Mouse (Mus musculus): ENCODE results near the gene Pttg1ip.

Pttg1ip gene

DNA sequence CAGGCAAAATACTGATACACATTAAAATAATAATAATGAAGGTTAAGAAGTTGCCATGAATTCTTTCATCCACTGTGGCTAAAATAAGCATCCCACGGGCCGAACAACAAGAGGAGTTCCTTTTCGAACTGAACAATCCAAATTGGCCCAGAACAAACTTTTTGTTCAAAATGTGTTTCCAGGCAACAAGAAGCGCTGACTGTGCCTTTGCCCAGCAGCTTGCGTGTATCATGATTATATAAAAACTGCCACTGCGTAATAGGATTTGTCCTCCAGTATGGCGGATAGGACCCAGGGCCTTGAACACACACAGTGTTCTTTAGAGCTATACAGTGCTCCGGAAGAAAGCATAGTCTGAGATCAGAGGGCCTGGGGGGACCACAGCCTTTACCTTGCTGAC lies 27.1 kb downstream of the Pttg1ip start:
- no peak for DNase-seq

DNA sequence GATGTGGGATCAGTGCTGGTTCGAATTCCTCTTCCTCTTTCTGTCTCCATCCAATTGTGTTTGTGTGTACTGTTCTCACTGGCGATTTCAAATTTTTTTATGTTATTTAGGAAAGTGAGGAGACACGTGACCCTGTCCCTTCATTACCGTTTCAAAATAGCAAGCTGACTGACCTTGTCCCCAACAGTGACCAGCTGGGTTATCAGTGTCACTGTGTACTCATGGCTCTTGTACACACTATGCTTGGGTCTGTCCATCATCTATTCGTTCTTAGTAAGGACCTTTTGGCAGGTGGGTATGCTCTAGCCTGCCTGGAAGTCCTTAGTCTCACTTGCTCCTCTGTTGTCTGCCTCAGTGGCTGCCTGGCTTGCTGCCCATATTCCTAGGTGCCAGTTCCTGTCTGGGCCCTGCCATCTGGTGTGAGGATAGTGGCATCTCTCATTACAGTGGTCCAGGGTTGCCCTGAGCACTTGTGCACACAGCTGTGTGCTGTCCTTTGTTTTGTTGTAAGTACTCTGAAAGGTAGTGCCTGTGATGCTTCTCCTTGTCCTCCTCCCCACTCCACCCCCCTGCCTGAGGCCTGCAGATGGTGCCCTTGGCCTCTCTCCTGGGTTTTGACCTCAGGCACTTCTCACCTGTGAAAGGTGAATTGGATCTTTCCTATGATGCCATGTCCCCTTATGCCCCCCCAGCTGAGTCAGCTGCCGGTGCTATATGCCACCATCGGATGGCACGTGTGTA lies 28.9 kb downstream of the Pttg1ip start:
- DNase-seq: no peak

DNA sequence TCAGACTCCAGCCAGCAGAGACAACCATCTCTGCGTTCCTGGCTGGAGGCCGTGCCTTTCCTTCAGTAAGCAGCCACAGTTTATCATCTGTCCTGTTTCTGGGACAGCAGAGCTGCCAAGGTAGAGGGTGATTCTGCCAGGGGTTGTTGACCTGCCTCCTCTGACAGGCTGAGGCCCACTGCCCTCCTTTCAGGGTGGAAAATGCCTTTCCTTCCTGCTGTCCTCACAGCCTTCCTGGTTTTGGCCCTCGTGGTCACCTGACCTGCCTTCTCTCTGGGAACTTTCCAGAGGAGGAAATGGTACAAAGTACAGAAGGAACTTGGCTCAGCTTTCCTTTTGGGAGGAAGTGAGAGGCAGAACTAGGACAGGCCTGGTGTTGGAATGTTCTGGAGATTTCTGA lies 31.9 kb downstream of the Pttg1ip start:
- DNase-seq: no peak

DNA sequence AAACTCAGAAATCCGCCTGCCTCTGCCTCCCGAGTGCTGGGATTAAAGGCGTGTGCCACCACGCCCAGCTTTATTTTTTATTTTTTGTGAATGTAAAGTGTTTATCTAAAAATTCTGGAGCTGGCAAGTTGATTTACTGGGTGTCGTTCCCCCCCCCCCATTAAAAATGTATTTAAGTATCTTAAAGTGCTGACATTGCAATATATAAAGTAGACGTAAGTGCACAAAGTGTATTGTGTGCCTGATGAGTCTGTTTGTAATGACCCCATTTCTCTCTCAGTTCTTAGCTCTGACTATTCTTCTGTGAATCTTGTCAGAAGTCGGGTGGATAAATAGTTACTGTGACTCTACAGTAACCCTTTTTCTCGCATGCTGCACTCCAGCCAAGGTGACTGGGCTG lies 34.1 kb downstream of the Pttg1ip start:
- DNase-seq: no peak

DNA sequence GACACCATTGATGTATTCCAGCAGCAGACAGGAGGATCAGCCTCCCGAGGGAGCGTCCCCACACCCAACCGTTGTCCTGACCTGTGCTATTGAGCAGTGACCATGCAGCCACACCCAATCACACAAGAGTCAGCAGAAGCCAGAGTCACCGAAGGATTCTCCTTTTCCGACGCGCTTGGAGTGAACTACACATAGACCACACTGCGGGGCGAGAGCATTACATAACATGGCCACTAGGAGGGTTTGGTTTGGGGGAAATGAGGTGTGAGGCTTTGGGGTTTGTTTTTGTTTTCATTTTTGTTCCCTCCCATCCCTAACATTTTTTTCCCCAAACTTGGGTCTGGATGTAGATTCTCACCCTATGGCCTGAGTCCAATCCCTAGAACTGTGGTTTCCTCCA lies 34.6 kb downstream of the Pttg1ip start:
- no peak for DNase-seq

DNA sequence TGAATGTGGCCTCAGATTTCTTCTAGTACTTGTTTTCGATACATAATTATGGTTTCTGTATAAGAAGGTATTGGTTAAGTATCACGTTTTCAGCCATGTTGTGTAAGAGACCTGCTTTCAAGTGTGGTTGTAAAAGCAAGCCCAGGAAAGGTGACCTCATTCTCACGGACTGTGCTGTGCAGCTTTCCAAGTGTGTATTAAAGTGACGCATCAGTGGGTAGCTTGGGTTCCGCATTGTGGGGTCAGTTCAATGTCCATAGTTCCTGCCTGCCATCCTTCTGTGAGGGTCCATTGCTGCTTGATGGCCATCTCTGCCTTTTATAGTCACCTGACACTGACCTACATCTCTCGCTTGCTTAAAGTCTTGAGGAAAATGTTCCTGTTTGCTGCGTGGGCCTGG lies 35.4 kb downstream of the Pttg1ip start:
- DNase-seq: no peak

DNA sequence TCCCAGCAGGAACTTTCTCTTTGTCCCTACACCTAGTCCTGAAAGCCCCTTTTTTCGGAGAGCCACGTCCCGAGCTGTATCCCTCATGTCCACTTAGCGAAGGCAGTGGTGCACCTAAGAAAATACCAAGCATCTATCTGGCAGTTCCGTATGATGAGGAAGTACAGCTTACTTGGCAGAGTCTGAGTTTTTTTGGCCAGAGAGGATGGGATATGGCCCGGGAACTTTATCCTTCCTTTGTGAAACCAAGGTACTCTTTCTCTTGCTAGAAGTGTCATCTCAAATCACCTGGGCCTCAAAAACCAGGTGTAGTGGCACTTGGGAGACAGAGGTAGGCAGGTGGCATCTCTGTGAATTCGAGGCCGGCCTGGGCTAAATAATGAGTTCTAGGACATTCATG lies 40.0 kb downstream of the Pttg1ip start:
- DNase-seq: no peak

DNA sequence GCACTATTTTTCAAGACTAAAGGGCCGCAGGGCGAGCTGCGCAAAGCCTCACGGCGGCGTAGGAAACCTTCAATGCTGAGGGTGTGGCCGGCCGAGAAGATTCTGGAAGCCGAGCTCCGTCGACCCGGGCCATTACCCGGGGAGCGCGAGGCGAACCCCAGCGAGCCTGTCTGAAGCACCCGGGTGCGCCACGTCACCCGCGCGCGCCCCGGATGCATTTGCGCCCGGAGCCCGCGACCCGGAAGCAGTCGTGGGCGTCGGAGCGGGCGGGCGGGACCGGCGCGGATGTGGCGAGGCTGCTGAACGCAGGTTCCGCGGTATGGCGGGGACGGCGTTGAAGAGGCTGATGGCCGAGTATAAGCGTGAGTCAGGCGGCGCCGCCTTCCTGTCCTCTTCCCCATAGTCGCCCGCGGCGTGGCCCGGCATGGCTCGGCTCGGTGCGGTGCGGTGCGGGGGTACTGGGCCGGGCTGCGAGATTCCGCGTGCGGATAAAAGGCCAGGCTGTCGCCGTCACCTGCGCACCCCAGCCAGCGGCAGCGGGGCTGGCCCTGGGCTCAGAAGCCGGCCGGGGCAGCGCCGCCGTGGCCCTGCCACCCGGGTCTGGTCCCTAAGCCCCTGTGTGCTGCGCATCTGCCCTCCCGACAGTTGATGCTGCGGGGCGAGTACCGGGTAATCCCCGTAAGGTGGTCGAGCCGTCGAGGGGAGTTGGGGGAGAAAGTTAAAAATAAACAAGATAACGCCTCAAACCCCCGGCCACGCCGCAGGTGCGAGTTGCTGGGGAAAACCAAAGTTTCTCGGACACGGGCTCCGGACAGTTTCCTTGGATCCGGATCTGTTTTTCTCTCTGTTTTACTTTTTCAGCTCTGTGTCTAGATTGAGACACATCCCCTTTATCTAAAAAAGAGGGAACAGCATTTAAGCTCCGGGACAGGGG lies 40.8 kb downstream of the Pttg1ip start, which contains the start of gene Ube2g2:
Gene Ube2g2, plus strand, starts transcription at position 221 of the 934 bp plus-strand sequence.
- peak; percentile 95 for DNase-seq

DNA sequence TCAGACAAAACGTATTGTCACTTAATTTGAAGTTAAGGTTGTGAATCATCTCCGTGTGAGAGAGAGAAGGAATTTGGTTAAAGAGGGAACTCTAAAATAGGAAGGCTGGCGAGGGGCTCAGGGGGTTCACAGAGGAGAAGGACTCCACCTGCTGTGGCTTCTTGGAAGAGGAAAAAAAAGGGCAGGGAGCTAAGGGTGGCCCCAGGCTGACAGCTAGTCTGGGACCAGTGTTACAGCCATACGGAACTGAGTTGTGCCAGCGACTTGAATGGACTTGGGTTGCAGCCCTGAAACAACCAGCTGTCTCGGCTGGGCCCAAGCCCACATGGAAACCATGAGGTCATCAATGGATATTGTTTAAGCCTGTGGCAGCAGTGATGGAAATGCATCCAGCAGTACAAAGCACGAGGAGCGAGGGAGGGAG lies 41.6 kb downstream of the Pttg1ip start:
- peak; percentile 30 for DNase-seq

DNA sequence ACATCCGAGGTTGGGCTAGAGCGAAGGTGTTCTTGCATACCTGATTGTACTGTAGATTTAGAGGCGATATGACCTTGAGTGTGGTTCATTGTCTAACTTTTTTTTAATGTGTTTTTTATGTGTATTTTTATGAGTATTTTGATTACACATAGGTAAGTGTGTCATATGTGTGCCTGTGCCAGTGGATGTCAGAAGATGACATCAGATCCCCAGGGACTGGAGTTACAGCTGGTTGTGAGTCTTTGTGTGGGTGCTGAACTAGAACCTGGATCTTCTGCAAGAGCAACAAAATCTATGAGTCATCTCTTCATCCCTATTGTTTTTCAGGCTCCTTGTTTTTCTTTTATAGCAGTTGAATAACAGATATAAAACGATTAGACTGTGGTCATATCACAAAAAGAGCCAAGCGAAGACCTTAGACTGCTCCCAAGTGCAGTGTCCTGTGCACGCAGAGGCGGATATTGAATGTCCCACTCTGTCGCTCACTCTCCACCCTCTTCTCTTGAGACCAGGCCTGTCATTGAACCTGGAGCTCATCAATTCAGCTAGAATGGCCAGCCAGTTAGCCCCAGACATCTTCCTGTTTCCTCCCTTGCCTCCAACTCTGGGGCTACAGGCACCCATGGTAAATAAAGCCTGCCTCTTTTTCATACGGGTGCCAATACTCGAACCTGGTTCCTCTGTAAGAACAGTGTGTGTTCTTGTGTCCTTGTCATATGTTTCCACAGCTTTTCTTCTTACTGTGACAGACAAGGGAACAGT lies 42.3 kb downstream of the Pttg1ip start:
- DNase-seq: no peak

DNA sequence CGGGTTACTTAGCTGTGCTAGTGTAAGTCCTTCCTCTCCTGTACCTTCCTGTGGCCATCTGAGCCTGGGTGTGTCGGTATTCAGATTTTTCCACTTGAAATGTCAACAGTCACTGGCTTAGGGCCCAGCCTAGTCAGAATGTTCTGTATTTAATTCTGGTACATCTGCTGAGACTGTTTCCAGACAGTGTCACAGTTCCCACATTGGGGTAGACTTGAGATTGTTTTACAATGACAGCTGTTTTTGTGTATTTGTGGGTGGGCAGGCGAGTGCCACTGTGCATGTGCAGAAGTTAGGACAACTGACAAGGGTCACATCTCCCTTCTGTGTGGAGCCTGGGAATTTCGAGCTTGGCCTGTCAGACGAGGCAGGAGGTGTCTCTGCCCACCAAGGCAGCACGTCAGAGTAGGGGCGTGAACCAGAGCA lies 43.1 kb downstream of the Pttg1ip start:
- no peak for DNase-seq

DNA sequence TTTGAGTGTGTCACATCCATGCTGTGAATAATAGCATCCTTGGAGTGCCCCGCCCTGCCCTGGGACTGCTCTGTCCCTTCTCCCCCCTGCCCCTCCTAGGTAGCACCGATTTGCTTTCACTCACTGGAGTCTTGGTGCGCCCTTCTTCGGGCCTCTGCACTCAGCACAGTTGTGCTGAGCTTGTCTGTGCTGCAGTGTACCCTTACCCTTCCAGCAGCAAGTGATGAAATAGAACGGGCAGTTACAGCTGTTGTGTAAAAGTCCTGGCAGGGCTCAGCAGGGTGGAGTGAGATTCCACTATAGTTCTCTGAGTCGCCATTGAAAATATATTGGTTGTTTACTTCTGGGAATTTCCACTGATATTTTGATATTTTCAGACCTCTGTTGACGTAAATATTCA lies 44.5 kb downstream of the Pttg1ip start:
- DNase-seq: no peak

DNA sequence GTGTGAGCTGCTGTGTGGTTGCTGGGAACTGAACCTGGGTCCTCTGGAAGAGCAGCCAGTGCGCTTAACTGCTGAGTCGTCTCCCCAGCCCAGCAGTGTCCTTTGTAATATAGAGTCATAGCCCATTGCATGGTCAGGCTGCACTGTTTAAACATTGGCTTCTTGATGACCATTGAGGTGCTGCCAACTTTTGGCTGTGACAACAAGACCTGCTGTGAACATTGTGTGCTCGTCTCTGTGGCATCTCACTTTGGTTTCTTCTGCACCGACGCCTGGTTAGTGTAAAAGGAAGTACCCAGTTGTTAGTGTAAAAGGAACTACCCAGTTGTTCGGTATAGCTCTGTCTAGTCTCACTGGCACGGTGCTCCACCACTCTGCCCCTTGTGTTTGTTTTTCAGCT lies 45.1 kb downstream of the Pttg1ip start:
- DNase-seq: no peak

DNA sequence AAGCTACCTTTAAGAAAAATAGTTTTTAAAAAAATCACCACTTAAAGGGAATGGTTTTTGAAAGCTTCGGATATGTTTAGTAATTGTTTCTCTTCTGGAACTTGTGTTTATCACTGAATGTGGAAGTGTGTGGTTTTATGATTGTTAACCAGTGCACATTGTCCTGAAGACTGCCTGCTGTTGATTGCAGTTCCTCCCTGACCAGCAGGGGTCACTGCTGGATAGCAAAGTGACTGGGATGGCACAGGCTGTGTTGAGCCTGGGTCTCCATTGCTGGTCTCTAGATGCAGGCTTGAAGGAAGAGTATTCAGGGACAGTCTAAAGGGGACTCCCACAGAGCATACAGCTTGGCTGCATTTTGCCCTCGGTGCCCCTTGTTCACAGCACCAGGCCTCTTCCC lies 46.0 kb downstream of the Pttg1ip start:
- peak; percentile 86 for DNase-seq

DNA sequence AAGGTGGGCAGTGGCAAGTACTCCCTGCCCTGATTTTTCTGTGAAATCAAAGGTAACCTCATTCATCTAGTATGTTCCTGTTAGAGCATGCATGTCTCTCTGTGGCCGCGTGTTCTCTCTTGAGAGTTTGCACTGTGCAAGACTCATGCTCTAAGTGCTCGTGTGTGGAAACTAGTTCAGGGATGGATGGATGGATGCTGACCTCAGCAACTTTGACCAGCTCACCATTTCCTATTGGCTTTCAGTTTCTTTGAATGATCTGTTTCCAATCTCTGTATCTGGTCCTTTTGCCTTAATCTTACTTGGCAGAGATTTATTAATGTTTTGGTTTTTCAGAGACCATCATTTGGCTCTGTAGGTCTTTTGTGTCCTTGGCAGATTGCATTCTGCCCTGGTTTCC lies 47.6 kb downstream of the Pttg1ip start:
- DNase-seq: no peak

DNA sequence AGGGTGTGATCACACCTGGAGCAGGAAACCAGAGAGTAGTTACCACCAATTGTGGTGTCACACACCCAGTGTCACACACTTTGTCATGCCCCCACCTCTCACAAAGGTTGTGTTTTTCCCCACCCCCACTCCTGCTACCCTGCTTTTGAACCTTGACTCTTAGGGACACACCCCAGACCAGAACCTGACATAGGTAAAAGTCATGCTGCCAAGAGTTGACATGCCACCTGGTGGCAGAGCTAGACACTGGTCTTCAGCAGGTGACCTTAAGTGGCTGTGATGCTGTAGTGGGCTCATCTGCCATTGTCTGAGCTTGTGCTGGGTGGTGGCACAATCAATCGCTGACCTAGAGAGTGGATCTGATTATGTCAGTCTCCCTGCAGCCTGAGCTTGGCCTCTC lies 48.5 kb downstream of the Pttg1ip start:
- DNase-seq: peak; percentile 14

DNA sequence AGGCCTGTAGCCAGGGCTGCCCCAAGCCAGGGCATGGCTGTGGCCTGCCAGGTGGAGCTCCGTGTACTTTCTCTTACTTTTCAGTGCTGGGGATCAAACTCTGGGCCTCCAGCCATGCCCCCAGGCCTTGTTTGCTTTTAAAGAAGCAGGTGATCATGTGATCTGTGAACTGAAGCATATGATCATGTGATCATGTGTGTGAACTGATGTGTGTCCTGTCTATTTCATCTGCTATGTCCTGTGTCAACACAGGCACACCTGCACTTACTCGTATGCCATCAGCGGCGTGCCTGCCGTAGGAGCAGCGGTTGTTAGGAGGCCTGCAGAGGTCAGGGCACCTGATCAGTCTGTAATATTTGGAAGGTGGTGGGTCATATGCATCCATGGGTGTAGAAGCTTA lies 52.5 kb downstream of the Pttg1ip start:
- DNase-seq: no peak

DNA sequence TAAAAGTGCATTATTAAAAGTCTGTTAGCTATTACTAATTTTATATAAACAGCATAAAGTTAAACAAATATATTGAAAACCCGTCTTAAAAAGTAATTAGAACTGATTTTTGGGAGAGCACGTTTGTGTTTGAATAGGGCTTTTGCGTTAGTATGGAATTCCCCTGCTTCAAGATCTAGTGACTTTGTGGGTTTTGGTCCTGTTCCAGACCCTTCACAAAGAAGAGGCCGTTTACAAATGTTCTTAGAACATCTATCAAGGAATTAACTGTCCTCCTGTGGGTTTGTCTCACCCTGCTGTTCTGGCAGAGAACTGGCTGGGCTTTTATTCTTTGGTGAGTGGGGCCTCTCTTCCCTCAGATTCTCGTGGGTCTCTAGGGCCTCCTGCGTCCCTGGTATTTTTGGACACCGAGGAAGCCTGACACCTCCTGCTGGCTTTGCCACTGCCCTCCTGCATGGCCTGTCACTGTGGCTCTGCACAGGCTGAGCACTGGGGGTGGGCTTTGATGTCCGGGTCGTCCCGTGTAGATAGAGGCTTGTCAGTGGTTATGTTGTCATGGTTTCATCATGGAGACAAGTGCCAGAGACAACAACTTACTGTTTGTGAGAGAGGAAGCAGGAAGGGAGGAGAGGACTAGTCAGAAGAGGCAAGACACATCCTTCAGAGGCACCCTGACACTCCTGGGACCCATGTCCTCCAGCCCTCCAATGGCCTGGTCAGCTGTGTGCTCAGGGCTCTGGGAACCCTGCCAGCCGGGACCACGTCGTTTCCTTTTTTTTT lies 53.1 kb downstream of the Pttg1ip start:
- DNase-seq: no peak

DNA sequence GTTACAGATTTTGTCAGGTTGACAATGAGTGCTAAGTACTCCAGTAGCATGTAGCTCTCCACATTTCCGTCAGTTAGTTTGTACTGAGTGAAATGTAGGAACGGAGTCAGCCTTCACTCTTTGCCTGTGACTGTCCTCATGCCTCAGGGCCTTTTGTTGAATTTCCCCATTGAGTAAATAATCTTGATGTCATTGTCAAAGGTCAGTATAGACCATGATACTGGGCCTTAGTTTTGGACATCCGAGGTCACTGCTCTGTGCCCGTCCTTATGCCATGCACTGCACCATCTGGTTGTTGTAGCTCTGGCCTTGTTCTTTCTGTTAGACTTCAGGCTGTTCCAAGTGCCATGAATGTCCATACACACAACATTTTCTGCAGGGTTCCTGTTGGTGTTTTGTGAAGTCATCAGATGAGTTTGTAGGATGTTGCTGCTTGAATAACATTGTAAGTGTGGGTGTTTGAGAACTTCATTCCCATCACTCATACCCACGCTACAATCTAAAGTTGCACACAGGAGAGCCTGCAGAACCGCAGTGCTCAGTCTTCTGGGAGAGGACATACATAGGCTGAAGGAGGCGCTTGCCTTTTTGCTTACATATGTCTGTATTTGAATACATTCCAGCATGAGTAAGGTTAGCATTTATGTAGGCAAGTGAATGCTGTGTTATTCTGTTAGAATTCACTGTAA lies 54.9 kb downstream of the Pttg1ip start:
- DNase-seq: no peak

DNA sequence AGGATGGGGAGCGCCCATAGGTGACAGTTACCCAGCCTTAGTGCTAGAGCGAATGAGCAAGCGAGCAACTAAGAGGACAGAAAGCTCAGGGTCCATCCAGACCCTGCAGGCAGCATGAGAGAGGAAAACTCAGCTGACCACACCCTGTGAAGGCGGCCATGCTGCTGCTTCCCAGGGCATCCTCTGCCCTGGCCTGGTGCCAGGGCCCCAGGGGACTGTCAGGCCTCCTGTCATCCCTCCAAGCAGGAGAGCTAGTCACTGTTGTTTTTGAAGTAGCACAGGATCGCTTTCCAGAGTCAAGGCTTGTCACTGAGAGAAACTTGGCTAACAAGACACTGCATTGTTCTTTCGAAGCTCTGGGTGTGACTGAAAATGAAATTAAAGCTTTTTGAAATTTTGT lies 57.4 kb downstream of the Pttg1ip start:
- DNase-seq: peak; percentile 43

DNA sequence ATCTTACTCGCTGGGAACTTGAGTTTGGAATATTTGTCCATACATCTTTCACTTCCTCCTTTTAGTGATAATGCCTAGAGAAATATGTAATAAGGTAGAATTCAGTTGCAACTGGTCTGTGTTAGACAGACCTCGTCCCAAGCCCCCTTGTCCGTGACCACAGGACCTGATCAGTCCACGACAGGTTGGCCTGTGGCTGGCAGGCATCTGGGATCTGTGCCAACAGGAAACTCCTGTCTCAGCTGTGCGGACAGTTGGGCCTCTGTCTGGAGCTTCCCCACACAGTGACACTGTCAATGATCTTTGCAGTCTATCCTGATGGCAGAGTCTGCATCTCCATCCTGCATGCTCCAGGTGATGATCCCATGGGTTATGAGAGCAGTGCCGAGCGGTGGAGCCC lies 61.6 kb downstream of the Pttg1ip start:
- no peak for DNase-seq

DNA sequence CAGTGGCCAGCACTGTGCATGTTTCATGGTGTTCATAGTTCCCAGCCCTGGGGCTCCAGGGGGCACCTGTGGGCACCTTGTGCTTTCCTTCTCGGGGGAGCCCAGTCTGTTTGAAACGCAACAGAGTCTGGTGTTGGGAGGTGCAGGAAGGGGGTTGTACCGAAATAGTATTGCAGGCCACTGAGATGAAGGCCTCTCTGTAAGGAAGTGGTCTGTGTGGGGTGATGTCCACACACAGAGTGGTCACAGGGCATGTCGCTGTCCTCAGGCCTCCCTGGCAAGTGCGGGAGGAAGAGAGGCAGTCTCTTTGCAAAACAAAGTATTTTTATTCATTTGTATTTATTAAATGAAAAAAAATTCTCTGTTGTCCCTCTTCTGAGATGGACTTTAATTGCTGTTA lies 64.1 kb downstream of the Pttg1ip start:
- DNase-seq: no peak
